Mouse (Mus musculus): ENCODE measurements around the gene Tnnt2.

Gene Tnnt2

GRCm38 (mm10) chr1:135895367-135895766 lies 59.2 kb downstream of the Tnnt2 start:
- DNase-seq (ENCODE audit: low read depth, low spot score) = no peak

GRCm38 (mm10) chr1:135899295-135899694 lies 63.1 kb downstream of the Tnnt2 start:
- DNase-seq (ENCODE audit: low read depth, low spot score) = no peak

DNA sequence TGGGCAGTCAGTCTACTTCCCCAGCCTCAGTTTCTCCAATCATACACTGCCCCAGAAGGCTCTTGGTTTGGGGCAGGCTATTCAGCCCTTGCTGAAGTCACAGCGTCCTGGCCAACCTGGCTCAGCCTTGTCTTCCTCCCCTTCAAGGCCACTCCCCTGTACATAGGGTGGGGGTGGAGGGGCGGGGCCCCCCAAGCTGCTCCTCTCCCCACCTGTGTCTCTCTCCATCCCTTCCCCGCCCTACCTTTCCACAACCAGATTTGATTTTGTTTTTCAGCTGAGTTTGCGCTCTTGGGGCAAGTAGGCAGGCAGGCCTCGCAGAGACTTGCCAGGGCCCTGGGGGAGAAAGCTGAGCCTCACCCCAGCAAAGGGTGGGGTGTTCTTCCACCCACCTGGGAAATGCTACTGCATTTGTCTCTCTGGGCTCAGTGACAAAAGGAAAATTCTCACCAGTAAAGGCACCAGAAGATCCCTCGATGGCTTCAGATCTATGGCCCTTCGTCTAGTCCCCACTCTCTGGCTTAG lies 63.9 kb downstream of the Tnnt2 start:
- DNase-seq (ENCODE audit: low read depth, low spot score) = no peak

Measured in telencephalon, adult 2 months (tissue).